Mouse (Mus musculus) neural tube, embryonic 15.5 days (tissue): Measurements from ENCODE around the gene Trmt61a. TPM values are rescaled to one million over a fixed set of nuclear protein-coding genes. Genes with fewer than 3 reads are reported as not detected.

Experiments
- ATAC-seq: fragments of 200-750 bp; cut with Nextera tagmentation; 2 replicates; pipeline ENCODE4 v1.8.0; 2017; ENCODE audit warnings: mild to moderate bottlenecking, moderate TSS enrichment, moderate library complexity; ENCODE audit not compliant: low FRiP score
- H3K27ac ChIP-seq: fragments of 300-500 bp; sonication (generic); replicated peaks from 2 replicates; pipeline ENCODE4 v1.5.1; 2015; ENCODE audit warnings: mild to moderate bottlenecking, inconsistent platforms
- H3K27me3 ChIP-seq: fragments of 300-500 bp; sonication (generic); replicated peaks from 2 replicates; pipeline ENCODE4 v1.6.1; 2015; ENCODE audit warnings: inconsistent platforms
- H3K36me3 ChIP-seq: fragments of 300-500 bp; sonication (generic); 2 replicates; pipeline ENCODE4 v1.6.1; 2015; ENCODE audit warnings: inconsistent platforms
- H3K4me1 ChIP-seq: fragments of 300-500 bp; sonication (generic); 2 replicates; pipeline ENCODE4 v1.6.1; 2015; ENCODE audit warnings: inconsistent platforms
- H3K4me2 ChIP-seq: fragments of 300-500 bp; sonication (generic); 2 replicates; pipeline ENCODE4 v1.6.1; 2015; ENCODE audit warnings: inconsistent platforms, mild to moderate bottlenecking, moderate library complexity
- H3K4me3 ChIP-seq: fragments of 300-500 bp; sonication (generic); replicated peaks from 2 replicates; pipeline ENCODE4 v1.5.1; 2015; ENCODE audit warnings: mild to moderate bottlenecking, inconsistent platforms
- H3K9ac ChIP-seq: fragments of 300-500 bp; sonication (generic); replicated peaks from 2 replicates; pipeline ENCODE4 v1.6.1; 2015; ENCODE audit warnings: mild to moderate bottlenecking, inconsistent platforms
- H3K9me3 ChIP-seq: fragments of 300-500 bp; sonication (generic); replicated peaks from 2 replicates; pipeline ENCODE4 v1.6.1; 2016; ENCODE audit warnings: inconsistent platforms
- WGBS: fragments of 180-500 bp; shearing (Covaris S2); methylation state at CpG from one replicate; pipeline ENCODE4 v1.1.7; 2015; ENCODE audit warnings: mixed read lengths; 5-methylcytosine and 5-hydroxymethylcytosine counted together
- polyA plus RNA-seq: library from polyadenylated mRNA; unstranded; fragments of >200 nt; fragmentation: Nextera tagmentation; extraction: Ambion mirVana; gene quantifications from 2 replicates; pipeline ENCODE4 v1.2.1, GENCODE M21; 2015

The Trmt61a gene
- polyA plus RNA-seq, 1 experiment from 2014 or later, result 10.8 TPM

- peak; percentile 11 for ATAC-seq
- Histone ChIP-seq H3K27ac (peak overlapping the region; percentile 93), H3K9ac (peak overlapping the region; percentile 98), H3K27me3 (0 out of 2 replicates have a peak, but pooled peaks cover 3% of the 10 kb centered on the region), H3K4me2 (peak overlapping the region; percentile 87), H3K9me3 (no peaks in the 10 kb centered on the region), H3K36me3 (peaks cover 5% of the 10 kb centered on the region), H3K4me1 (peaks cover 53% of the 10 kb centered on the region), H3K4me3 (peak overlapping the region; percentile 91)
- 5% methylated on average over 12 of the region's 12 CpGs for WGBS
Observed at GRCm38 (mm10) chr12:111672581-111672980, 5.3 kb upstream of the Trmt61a start.

- ATAC-seq, result no peak
- no peaks in the 10 kb centered on the region; the same call in 1 of the 2 replicates for H3K36me3 ChIP-seq
- H3K4me1 ChIP-seq, result peaks cover 46% of the 10 kb centered on the region
- no peak overlapping the region for H3K9ac ChIP-seq
- no peaks in the 10 kb centered on the region for H3K9me3 ChIP-seq
- no peak overlapping the region for H3K4me2 ChIP-seq
- 56% methylated on average over 2 of the region's 2 CpGs for WGBS
- H3K27me3 ChIP-seq, result 0 out of 2 replicates have a peak, but pooled peaks cover 3% of the 10 kb centered on the region
- H3K27ac ChIP-seq, result no peak overlapping the region
- H3K4me3 ChIP-seq, result no peak overlapping the region
Observed at GRCm38 (mm10) chr12:111674850-111675486, 2.9 kb upstream of the Trmt61a start.

GRCm38 (mm10) chr12:111675797-111676580 lies 1.9 kb upstream of the Trmt61a start:
- WGBS, result 70% methylated on average over 6 of the region's 6 CpGs
- Histone ChIP-seq H3K36me3 (0 out of 2 replicates have a peak, but pooled peaks cover 6% of the 10 kb centered on the region), H3K9me3 (no peaks in the 10 kb centered on the region), H3K27me3 (0 out of 2 replicates have a peak, but pooled peaks cover 3% of the 10 kb centered on the region), H3K4me3 (no peak overlapping the region), H3K27ac (no peak overlapping the region), H3K4me2 (no peak overlapping the region), H3K9ac (no peak overlapping the region), H3K4me1 (peaks cover 38% of the 10 kb centered on the region)
- ATAC-seq, result no peak

GRCm38 (mm10) chr12:111677421-111677820 lies 484 bp upstream of the Trmt61a start:
- peak overlapping the region; percentile 76 for H3K9ac ChIP-seq
- peak overlapping the region; percentile 96 for H3K27ac ChIP-seq
- ATAC-seq, result peak; percentile 29
- WGBS, result 17% methylated on average over 5 of the region's 5 CpGs
- peaks cover 36% of the 10 kb centered on the region for H3K4me1 ChIP-seq
- peak overlapping the region; percentile 84 for H3K4me2 ChIP-seq
- peak overlapping the region; percentile 84 for H3K4me3 ChIP-seq
- H3K9me3 ChIP-seq, result no peaks in the 10 kb centered on the region
- H3K36me3 ChIP-seq, result 0 out of 2 replicates have a peak, but pooled peaks cover 6% of the 10 kb centered on the region
- H3K27me3 ChIP-seq, result 0 out of 2 replicates have a peak, but pooled peaks cover 3% of the 10 kb centered on the region

- WGBS, result 7% methylated on average over 13 of the region's 13 CpGs
- peaks cover 28% of the 10 kb centered on the region for H3K4me1 ChIP-seq
- no peaks in the 10 kb centered on the region for H3K9me3 ChIP-seq
- H3K27ac ChIP-seq, result no peak overlapping the region; the same call in 1 of the 2 replicates
- ATAC-seq, result no peak
- 0 out of 2 replicates have a peak, but pooled peaks cover 10% of the 10 kb centered on the region for H3K36me3 ChIP-seq
- peak overlapping the region; percentile 76 for H3K9ac ChIP-seq
- 0 out of 2 replicates have a peak, but pooled peaks cover 3% of the 10 kb centered on the region for H3K27me3 ChIP-seq
- peak overlapping the region; percentile 84 for H3K4me3 ChIP-seq
- peak overlapping the region; percentile 84 for H3K4me2 ChIP-seq
Observed at GRCm38 (mm10) chr12:111678670-111678933, 697 bp downstream of the Trmt61a start.

- Histone ChIP-seq H3K4me3 (peak overlapping the region; percentile 84), H3K4me1 (peaks cover 28% of the 10 kb centered on the region), H3K27ac (no peak overlapping the region), H3K36me3 (peaks cover 12% of the 10 kb centered on the region; the same call in 1 of the 2 replicates), H3K4me2 (peak overlapping the region; percentile 84), H3K9ac (peak overlapping the region; percentile 76), H3K27me3 (0 out of 2 replicates have a peak, but pooled peaks cover under 1% of the 10 kb centered on the region), H3K9me3 (no peaks in the 10 kb centered on the region)
- ATAC-seq, result no peak
- WGBS, result 61% methylated on average over 7 of the region's 7 CpGs
Observed at GRCm38 (mm10) chr12:111678997-111679396, 1.1 kb downstream of the Trmt61a start.

- 94% methylated on average over 13 of the region's 13 CpGs for WGBS
- Histone ChIP-seq H3K4me1 (peaks cover 28% of the 10 kb centered on the region), H3K27me3 (no peaks in the 10 kb centered on the region), H3K9me3 (no peaks in the 10 kb centered on the region), H3K27ac (no peak overlapping the region), H3K36me3 (peaks cover 14% of the 10 kb centered on the region; the same call in 1 of the 2 replicates), H3K4me3 (no peak overlapping the region), H3K4me2 (no peak overlapping the region), H3K9ac (no peak overlapping the region)
- no peak for ATAC-seq
Observed at GRCm38 (mm10) chr12:111680661-111681060, 2.8 kb downstream of the Trmt61a start.

GRCm38 (mm10) chr12:111681305-111681704 lies 3.4 kb downstream of the Trmt61a start:
- no peak for ATAC-seq
- Histone ChIP-seq H3K4me3 (no peak overlapping the region), H3K36me3 (peaks cover 14% of the 10 kb centered on the region; the same call in 1 of the 2 replicates), H3K9me3 (no peaks in the 10 kb centered on the region), H3K9ac (no peak overlapping the region), H3K4me2 (no peak overlapping the region), H3K27me3 (no peaks in the 10 kb centered on the region), H3K4me1 (peaks cover 28% of the 10 kb centered on the region), H3K27ac (no peak overlapping the region)
- WGBS, result 85% methylated on average over 8 of the region's 8 CpGs

GRCm38 (mm10) chr12:111682003-111682402 lies 4.1 kb downstream of the Trmt61a start:
- 81% methylated on average over 5 of the region's 5 CpGs for WGBS

GRCm38 (mm10) chr12:111682806-111683205 lies 4.9 kb downstream of the Trmt61a start:
- H3K4me2 ChIP-seq, result no peak overlapping the region
- 68% methylated on average over 5 of the region's 5 CpGs for WGBS
- ATAC-seq, result no peak

More at GRCm38 (mm10) chr12:111682003-111682402, 4.1 kb downstream of the Trmt61a start:
- Histone ChIP-seq H3K27me3 (no peaks in the 10 kb centered on the region), H3K4me3 (no peak overlapping the region), H3K4me2 (no peak overlapping the region), H3K4me1 (peaks cover 28% of the 10 kb centered on the region), H3K36me3 (peaks cover 14% of the 10 kb centered on the region; the same call in 1 of the 2 replicates), H3K9me3 (no peaks in the 10 kb centered on the region), H3K27ac (no peak overlapping the region), H3K9ac (no peak overlapping the region)
- ATAC-seq, result no peak

GRCm38 (mm10) chr12:111686390-111686789 lies 8.5 kb downstream of the Trmt61a start:
- Histone ChIP-seq H3K36me3 (peaks cover 8% of the 10 kb centered on the region; the same call in 1 of the 2 replicates), H3K9me3 (no peaks in the 10 kb centered on the region), H3K27me3 (no peaks in the 10 kb centered on the region), H3K27ac (peak overlapping the region; percentile 83), H3K4me3 (no peak overlapping the region), H3K9ac (no peak overlapping the region), H3K4me2 (no peak overlapping the region), H3K4me1 (peaks cover 29% of the 10 kb centered on the region)
- no peak for ATAC-seq
- 89% methylated on average over 4 of the region's 4 CpGs for WGBS

More at GRCm38 (mm10) chr12:111682806-111683205, 4.9 kb downstream of the Trmt61a start:
- Histone ChIP-seq H3K36me3 (peaks cover 14% of the 10 kb centered on the region; the same call in 1 of the 2 replicates), H3K27me3 (no peaks in the 10 kb centered on the region), H3K9me3 (no peaks in the 10 kb centered on the region), H3K4me1 (peaks cover 28% of the 10 kb centered on the region), H3K27ac (no peak overlapping the region), H3K4me3 (no peak overlapping the region), H3K9ac (no peak overlapping the region)
